Mouse (Mus musculus): ENCODE measurements around the gene Ogfod2. TPM values are rescaled to one million over a fixed set of nuclear protein-coding genes. Genes with fewer than 3 reads are reported as not detected.

Gene Ogfod2
- polyA plus RNA-seq, 1 experiment: 35.5 TPM

DNA sequence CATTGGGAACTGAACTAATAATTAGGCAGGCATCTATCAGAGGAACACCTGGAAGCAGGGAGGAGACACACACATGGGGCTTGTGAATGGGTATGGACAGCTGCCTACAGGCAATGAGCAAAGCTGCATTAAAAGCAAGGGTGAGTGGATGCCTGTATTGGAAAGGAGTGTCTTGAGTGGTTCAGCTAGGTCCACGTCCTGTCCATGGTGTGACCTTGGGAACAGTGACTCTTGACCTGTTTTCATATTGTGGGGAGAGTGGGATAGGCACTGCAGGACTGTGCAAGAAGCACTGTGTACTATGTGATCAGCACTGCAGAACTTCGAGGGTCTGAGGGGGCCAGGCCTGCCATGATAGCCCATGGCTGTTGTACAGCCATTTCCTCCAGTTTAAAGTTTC is 13.2 kb upstream of the Ogfod2 start:
- Histone ChIP-seq H3K27ac (ENCODE audit: control insufficient read depth, insufficient read depth, low read depth, low read length, poor library complexity) (no peak overlapping the region), H3K4me1 (ENCODE audit: control insufficient read depth, insufficient read depth, low read length) (peaks cover 4% of the 10 kb centered on the region; the same call in 1 of the 2 replicates), H3K4me3 (replicated peaks; ENCODE audit: control insufficient read depth, low read depth, low read length) (no peak overlapping the region)
- WGBS: 94% methylated on average over 2 of the region's 2 CpGs
- TF ChIP-seq CTCF (IDR thresholded peaks at IDR 0.05; ENCODE audit: control insufficient read depth, insufficient read depth, low read length) (no peak), POLR2A (IDR thresholded peaks at IDR 0.05; ENCODE audit: borderline replicate concordance, control insufficient read depth, low read depth, low read length) (no peak)

GRCm38 (mm10) chr5:124100128-124101044 is 11.7 kb upstream of the Ogfod2 start:
- 89% methylated on average over 11 of the region's 11 CpGs for WGBS
- TF ChIP-seq CTCF (IDR thresholded peaks at IDR 0.05; ENCODE audit: control insufficient read depth, insufficient read depth, low read length) (no peak), POLR2A (IDR thresholded peaks at IDR 0.05; ENCODE audit: borderline replicate concordance, control insufficient read depth, low read depth, low read length) (no peak)
- Histone ChIP-seq H3K4me1 (ENCODE audit: control insufficient read depth, insufficient read depth, low read length) (no peaks in the 10 kb centered on the region), H3K4me3 (replicated peaks; ENCODE audit: control insufficient read depth, low read depth, low read length) (no peak overlapping the region), H3K27ac (ENCODE audit: control insufficient read depth, insufficient read depth, low read depth, low read length, poor library complexity) (no peak overlapping the region)

- TF ChIP-seq CTCF (IDR thresholded peaks at IDR 0.05; ENCODE audit: control insufficient read depth, insufficient read depth, low read length) (no peak), POLR2A (IDR thresholded peaks at IDR 0.05; ENCODE audit: borderline replicate concordance, control insufficient read depth, low read depth, low read length) (no peak)
- no peaks in the 10 kb centered on the region for H3K4me1 ChIP-seq (ENCODE audit: control insufficient read depth, insufficient read depth, low read length)
- WGBS: 86% methylated on average over 6 of the region's 6 CpGs
- no peak overlapping the region for H3K27ac ChIP-seq (ENCODE audit: control insufficient read depth, insufficient read depth, low read depth, low read length, poor library complexity)
- no peak overlapping the region for H3K4me3 ChIP-seq (replicated peaks; ENCODE audit: control insufficient read depth, low read depth, low read length)
Observed at GRCm38 (mm10) chr5:124102326-124102725, 9.8 kb upstream of the Ogfod2 start.

DNA sequence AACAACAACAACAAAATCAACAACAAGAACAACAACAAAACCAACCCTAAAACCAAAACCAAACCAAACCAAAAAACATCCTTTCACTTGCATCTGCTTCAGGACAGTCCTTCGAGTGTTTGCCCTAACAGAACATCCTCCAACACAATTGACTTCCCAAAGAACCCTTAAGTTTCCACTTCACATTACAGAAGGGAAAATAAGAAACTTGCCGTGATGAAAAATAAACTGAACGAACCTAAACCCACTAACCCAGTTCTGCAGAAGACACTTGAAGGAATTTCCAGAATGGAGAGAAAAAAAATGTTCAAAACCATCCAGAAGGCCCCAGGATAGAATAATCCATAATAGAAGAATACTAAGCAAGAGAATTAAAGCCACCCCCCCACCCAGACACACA is 9.1 kb upstream of the Ogfod2 start:
- no peak overlapping the region for H3K27ac ChIP-seq (ENCODE audit: control insufficient read depth, insufficient read depth, low read depth, low read length, poor library complexity)
- H3K4me3 ChIP-seq (replicated peaks; ENCODE audit: control insufficient read depth, low read depth, low read length): no peak overlapping the region
- H3K4me1 ChIP-seq (ENCODE audit: control insufficient read depth, insufficient read depth, low read length): no peaks in the 10 kb centered on the region
- TF ChIP-seq POLR2A (IDR thresholded peaks at IDR 0.05; ENCODE audit: borderline replicate concordance, control insufficient read depth, low read depth, low read length) (no peak), CTCF (IDR thresholded peaks at IDR 0.05; ENCODE audit: control insufficient read depth, insufficient read depth, low read length) (no peak)
- WGBS: 73% methylated on average over 3 of the region's 3 CpGs

DNA sequence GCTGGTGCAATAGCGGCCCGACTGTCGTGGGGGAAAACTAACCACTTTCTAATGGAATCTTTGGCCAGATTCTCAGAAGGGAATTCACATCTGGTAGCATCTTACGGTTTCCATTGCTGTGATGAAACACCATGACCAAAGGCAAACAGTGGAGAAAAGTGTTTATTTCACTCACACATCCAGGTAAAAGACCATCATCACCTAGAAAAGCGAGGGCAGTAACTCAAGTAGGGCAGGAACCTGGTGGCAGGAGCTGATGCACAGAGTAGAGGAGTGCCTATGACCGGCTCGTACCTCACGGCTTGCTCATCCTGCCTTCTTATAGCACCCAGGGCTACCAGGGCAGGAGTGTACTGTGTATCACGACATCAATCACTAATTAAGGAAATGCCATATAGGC is 8.5 kb upstream of the Ogfod2 start:
- TF ChIP-seq POLR2A (IDR thresholded peaks at IDR 0.05; ENCODE audit: borderline replicate concordance, control insufficient read depth, low read depth, low read length) (no peak), CTCF (IDR thresholded peaks at IDR 0.05; ENCODE audit: control insufficient read depth, insufficient read depth, low read length) (no peak)
- Histone ChIP-seq H3K4me3 (replicated peaks; ENCODE audit: control insufficient read depth, low read depth, low read length) (no peak overlapping the region), H3K27ac (ENCODE audit: control insufficient read depth, insufficient read depth, low read depth, low read length, poor library complexity) (no peak overlapping the region), H3K4me1 (ENCODE audit: control insufficient read depth, insufficient read depth, low read length) (no peaks in the 10 kb centered on the region)
- 88% methylated on average over 9 of the region's 9 CpGs for WGBS

DNA sequence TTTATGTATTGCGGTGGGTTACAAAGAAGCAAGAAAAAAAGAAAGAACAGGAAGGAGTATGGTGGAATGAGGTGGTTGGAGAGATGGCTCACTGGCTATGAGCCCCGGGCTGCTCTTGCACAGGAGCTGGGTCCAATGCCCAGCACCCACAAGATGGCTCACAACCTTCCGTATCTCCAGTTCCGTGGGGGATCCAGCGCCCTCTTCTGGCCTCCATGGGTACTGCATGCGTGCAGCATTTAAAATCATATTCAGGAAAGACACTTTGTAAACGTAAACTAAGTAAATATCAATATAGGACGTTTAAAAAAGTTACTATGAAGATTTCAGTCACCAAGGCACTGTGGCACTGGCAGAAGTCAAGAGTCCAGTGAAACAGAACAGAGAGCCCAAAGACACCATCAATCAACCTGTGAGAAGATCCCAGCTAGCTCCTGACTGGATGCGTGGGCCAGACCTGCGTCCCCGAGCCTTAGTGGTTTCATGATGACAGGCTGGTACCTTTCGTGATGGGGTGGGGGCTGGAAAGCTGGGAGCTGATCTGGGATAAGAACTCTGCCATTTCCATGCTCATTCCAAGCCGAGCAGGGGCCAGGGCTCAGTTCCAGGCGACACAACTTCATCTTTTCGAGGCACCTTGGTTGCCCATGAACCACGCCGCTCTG is 888 bp upstream of the Ogfod2 start:
- H3K4me1 ChIP-seq (ENCODE audit: control insufficient read depth, insufficient read depth, low read length): no peaks in the 10 kb centered on the region; the same call in 1 of the 2 replicates
- peak overlapping the region; percentile 96 for H3K27ac ChIP-seq (ENCODE audit: control insufficient read depth, insufficient read depth, low read depth, low read length, poor library complexity)
- no peak for TF ChIP-seq POLR2A (IDR thresholded peaks at IDR 0.05; ENCODE audit: borderline replicate concordance, control insufficient read depth, low read depth, low read length)
- peak; percentile 84 for TF ChIP-seq CTCF (IDR thresholded peaks at IDR 0.05; ENCODE audit: control insufficient read depth, insufficient read depth, low read length)
- WGBS: 15% methylated on average over 17 of the region's 17 CpGs
- peak overlapping the region; percentile 95 for H3K4me3 ChIP-seq (replicated peaks; ENCODE audit: control insufficient read depth, low read depth, low read length)

- Histone ChIP-seq H3K27ac (ENCODE audit: control insufficient read depth, insufficient read depth, low read depth, low read length, poor library complexity) (peak overlapping the region; percentile 96), H3K4me1 (ENCODE audit: control insufficient read depth, insufficient read depth, low read length) (peaks cover 2% of the 10 kb centered on the region; the same call in 1 of the 2 replicates)
- under 1% methylated on average over 18 of the region's 18 CpGs for WGBS
Observed at GRCm38 (mm10) chr5:124112531-124112930, 434 bp downstream of the Ogfod2 start.

DNA sequence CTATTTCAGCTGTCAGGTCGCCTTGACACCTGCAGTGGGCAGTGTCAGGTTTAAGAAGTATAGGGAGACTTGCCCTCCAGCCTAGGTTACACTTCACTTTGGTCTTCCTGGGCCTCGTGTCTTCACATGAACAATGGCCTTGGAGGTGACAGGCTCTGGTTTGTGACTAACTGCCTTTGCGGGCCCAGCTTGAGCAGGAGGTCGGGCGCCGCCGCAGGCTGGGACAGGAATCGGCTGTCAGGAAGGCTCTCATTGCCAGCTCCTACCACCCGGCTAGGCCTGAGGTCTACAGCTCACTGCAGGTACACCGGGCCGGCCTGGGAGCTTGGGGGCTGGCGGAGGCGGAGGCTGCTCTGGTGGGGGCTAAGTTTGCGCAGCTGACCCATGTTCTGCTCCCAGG is 933 bp downstream of the Ogfod2 start:
- peaks cover 2% of the 10 kb centered on the region; the same call in 1 of the 2 replicates for H3K4me1 ChIP-seq (ENCODE audit: control insufficient read depth, insufficient read depth, low read length)
- TF ChIP-seq CTCF (IDR thresholded peaks at IDR 0.05; ENCODE audit: control insufficient read depth, insufficient read depth, low read length) (peak; percentile 52; the same call in 1 of the 2 replicates), POLR2A (IDR thresholded peaks at IDR 0.05; ENCODE audit: borderline replicate concordance, control insufficient read depth, low read depth, low read length) (no peak)
- WGBS: 17% methylated on average over 14 of the region's 14 CpGs

More at GRCm38 (mm10) chr5:124112531-124112930, 434 bp downstream of the Ogfod2 start:
- TF ChIP-seq CTCF (IDR thresholded peaks at IDR 0.05; ENCODE audit: control insufficient read depth, insufficient read depth, low read length) (no peak), POLR2A (IDR thresholded peaks at IDR 0.05; ENCODE audit: borderline replicate concordance, control insufficient read depth, low read depth, low read length) (no peak)
- H3K4me3 ChIP-seq (replicated peaks; ENCODE audit: control insufficient read depth, low read depth, low read length): peak overlapping the region; percentile 95

More for the DNA sequence above, 933 bp downstream of the Ogfod2 start:
- Histone ChIP-seq H3K4me3 (replicated peaks; ENCODE audit: control insufficient read depth, low read depth, low read length) (peak overlapping the region; percentile 95), H3K27ac (ENCODE audit: control insufficient read depth, insufficient read depth, low read depth, low read length, poor library complexity) (peak overlapping the region; percentile 96; the same call in 1 of the 2 replicates)
